Mouse (Mus musculus) embryonic facial prominence, embryonic 13.5 days (tissue): ENCODE measurements around the gene Pik3ca. TPM values are rescaled to one million over a fixed set of nuclear protein-coding genes. Genes with fewer than 3 reads are reported as not detected.

ENCODE experiments used
- ATAC-seq: fragments of 200-750 bp; cut with Nextera tagmentation; 2 replicates; pipeline ENCODE4 v1.8.0; 2017; ENCODE audit warnings: low read depth; ENCODE audit not compliant: insufficient number of reproducible peaks, insufficient read depth, low FRiP score, low TSS enrichment
- H3K27ac ChIP-seq: fragments of 300-500 bp; sonication (generic); 2 replicates; pipeline ENCODE4 v1.5.1; 2015; ENCODE audit warnings: moderate library complexity, mild to moderate bottlenecking, inconsistent platforms
- H3K27me3 ChIP-seq: fragments of 300-500 bp; sonication (generic); 2 replicates; pipeline ENCODE4 v1.6.1; 2015; ENCODE audit warnings: mild to moderate bottlenecking, inconsistent platforms
- H3K36me3 ChIP-seq: fragments of 300-500 bp; sonication (generic); 2 replicates; pipeline ENCODE4 v1.6.1; 2015; ENCODE audit warnings: mild to moderate bottlenecking, inconsistent platforms
- H3K4me1 ChIP-seq: fragments of 300-500 bp; sonication (generic); 2 replicates; pipeline ENCODE4 v1.6.1; 2015; ENCODE audit warnings: inconsistent platforms
- H3K4me2 ChIP-seq: fragments of 300-500 bp; sonication (generic); 2 replicates; pipeline ENCODE4 v1.6.1; 2015; ENCODE audit warnings: moderate library complexity, mild to moderate bottlenecking, inconsistent platforms
- H3K4me3 ChIP-seq: fragments of 300-500 bp; sonication (generic); 2 replicates; pipeline ENCODE4 v1.5.1; 2015; ENCODE audit warnings: mild to moderate bottlenecking, inconsistent platforms
- H3K9ac ChIP-seq: fragments of 300-500 bp; sonication (generic); 2 replicates; pipeline ENCODE4 v1.6.1; 2015; ENCODE audit warnings: mild to moderate bottlenecking, inconsistent platforms
- H3K9me3 ChIP-seq: fragments of 300-500 bp; sonication (generic); 2 replicates; pipeline ENCODE4 v1.6.1; 2016; ENCODE audit warnings: inconsistent platforms
- WGBS: fragments of 180-500 bp; shearing (Covaris S2); methylation state at CpG from one replicate; pipeline ENCODE4 v1.1.7; 2015; ENCODE audit warnings: mixed read lengths; 5-methylcytosine and 5-hydroxymethylcytosine counted together
- polyA plus RNA-seq: library from polyadenylated mRNA; unstranded; fragments of >200 nt; fragmentation: Nextera tagmentation; extraction: Ambion mirVana; gene quantifications from 2 replicates; pipeline ENCODE4 v1.2.1, GENCODE M21; 2015

The Pik3ca gene
- 12.8 and 13.9 TPM in 2 replicates for polyA plus RNA-seq

GRCm38 (mm10) chr3:32397461-32398174 is at the start of gene Pik3ca:
TSS of gene Pik3ca (plus strand) at chr3:32397671.
- peak within 1 kb of the TSS; percentile 97 for H3K27ac ChIP-seq
- no peaks in the 10 kb centered on the region for H3K9me3 ChIP-seq
- peak within 1 kb of the TSS; percentile 93 for H3K4me3 ChIP-seq
- peak; percentile 62 for ATAC-seq
- H3K4me2 ChIP-seq = peak within 1 kb of the TSS; percentile 69
- peaks cover 23% of the 10 kb centered on the region for H3K4me1 ChIP-seq
- under 1% methylated on average over 34 of the region's 65 CpGs for WGBS
- peak within 1 kb of the TSS; percentile 96 for H3K9ac ChIP-seq
- no peaks in the 10 kb centered on the region for H3K27me3 ChIP-seq
- no peaks in the 10 kb centered on the region for H3K36me3 ChIP-seq

DNA sequence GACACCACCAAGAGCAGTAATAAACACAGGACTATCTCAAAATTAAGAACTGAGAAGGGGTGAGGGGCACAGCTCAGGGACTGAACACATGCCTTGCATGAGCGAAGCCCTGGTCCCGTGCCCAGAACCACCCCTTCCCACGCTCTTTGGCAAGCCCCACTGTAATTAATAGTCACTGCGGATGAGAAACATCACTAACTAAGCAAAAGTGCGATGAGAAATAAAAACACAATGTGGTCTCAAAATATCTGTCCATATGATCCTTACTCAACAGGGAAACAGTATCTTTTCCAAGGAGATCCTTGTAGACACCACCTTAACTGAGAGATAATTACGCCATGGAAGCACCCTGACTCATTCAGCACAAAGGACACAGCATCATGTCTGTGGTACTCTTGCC is 49.6 kb upstream of the Pik3ca start:
- Histone ChIP-seq H3K4me3 (no peak overlapping the region), H3K27me3 (no peaks in the 10 kb centered on the region), H3K4me1 (no peaks in the 10 kb centered on the region), H3K9ac (no peak overlapping the region), H3K4me2 (no peak overlapping the region), H3K27ac (no peak overlapping the region), H3K36me3 (peaks cover 13% of the 10 kb centered on the region), H3K9me3 (no peaks in the 10 kb centered on the region)
- ATAC-seq = no peak
- 93% methylated on average over 6 of the region's 6 CpGs for WGBS

- H3K27ac ChIP-seq = no peak overlapping the region
- H3K4me2 ChIP-seq = no peak overlapping the region
- no peaks in the 10 kb centered on the region for H3K36me3 ChIP-seq
- ATAC-seq = no peak
- no peak overlapping the region for H3K9ac ChIP-seq
- no peak overlapping the region for H3K4me3 ChIP-seq
- 43% methylated on average over 6 of the region's 6 CpGs for whole genome bisulfite sequencing
- H3K4me1 ChIP-seq = peaks cover 12% of the 10 kb centered on the region; the same call in 1 of the 2 replicates
- peaks cover 1% of the 10 kb centered on the region; the same call in 1 of the 2 replicates for H3K27me3 ChIP-seq
- H3K9me3 ChIP-seq = no peaks in the 10 kb centered on the region
These were observed 36.2 kb upstream of the Pik3ca start for GRCm38 (mm10) chr3:32361221-32361620.

GRCm38 (mm10) chr3:32364195-32364594 is 33.3 kb upstream of the Pik3ca start:
- Histone ChIP-seq H3K27me3 (peaks cover 8% of the 10 kb centered on the region; the same call in 1 of the 2 replicates), H3K9ac (peak overlapping the region; percentile 58; the same call in 1 of the 2 replicates), H3K4me2 (peak overlapping the region; percentile 85), H3K36me3 (no peaks in the 10 kb centered on the region), H3K4me3 (no peak overlapping the region), H3K27ac (no peak overlapping the region), H3K9me3 (no peaks in the 10 kb centered on the region), H3K4me1 (peaks cover 18% of the 10 kb centered on the region; the same call in 1 of the 2 replicates)
- 42% methylated on average over 4 of the region's 4 CpGs for WGBS
- ATAC-seq = no peak

DNA sequence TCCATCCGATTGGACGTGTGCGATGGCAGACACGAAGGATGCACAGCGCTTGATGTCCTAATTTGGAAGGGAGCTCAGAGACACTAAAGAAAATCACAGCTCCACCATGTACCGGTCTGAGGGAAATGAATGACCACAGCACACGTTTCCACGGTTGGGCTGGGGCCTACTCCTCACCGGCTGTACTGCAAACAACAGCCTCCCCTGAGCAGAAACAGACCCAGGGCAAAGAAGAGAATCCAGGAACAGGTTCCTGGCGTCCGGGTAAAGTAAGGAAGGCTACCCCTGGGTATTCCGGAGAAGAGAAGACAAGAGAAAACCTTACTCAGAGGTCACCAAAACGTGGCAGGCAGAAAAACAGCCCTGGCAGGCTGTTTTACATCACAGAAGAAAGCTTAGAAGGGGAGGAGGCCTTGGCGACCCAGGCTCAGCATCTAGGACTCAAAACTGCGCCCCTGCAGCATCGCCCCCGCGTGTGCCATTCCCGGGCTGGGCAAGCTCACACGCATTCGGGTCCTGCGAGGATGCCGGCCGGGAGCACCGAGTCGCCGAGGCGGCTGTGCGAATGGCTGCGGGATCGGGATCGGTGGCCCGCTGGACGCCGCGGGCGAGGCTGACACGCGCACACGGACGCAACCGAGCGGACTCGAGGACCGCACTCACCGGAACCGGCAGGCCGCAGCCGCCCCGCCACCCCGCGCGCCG is 32.5 kb upstream of the Pik3ca start:
- ATAC-seq = 0 out of 2 replicates have a peak, but pooled peaks have one; percentile 39

DNA sequence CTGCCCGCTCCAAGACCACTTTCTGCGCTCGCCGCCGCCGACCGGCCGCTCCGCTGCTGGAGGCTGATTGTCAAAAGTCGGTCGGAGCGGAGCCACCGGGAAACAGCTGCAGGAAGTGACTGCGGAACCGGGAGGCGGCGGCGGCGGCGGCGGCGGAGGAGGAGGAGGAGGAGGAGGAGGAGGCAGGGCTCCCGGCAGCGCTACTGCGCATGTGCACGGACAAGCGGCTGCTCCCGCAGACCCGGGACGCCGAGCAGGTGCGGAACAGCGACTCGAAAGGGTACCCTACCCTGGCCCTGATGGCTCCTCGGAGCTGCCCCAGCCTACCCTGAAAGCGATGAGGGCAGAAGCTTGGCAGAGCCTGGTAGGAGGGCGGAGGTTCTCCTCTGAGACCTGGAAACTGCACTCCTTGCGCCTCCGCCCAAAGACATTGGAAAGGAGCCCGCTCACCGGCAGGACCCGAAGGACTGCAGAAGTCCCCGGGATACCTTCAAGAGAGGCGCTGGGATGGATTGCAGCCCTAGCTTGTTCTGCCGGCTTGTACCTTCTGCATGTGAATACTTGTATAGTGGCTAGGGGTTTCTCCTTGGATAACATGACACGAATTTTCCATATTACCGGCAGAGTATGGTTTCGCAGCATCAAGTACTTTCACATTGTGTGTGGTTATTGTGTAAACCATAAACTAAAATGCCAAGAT is 31.8 kb upstream of the Pik3ca start, which contains the start of gene Zmat3:
Gene Zmat3 (minus strand): TSS at position 469 of the 700 bp plus-strand sequence.
- Histone ChIP-seq H3K4me2 (peak within 1 kb of the TSS; percentile 85), H3K36me3 (no peaks in the 10 kb centered on the region), H3K27ac (peak within 1 kb of the TSS; percentile 55), H3K4me1 (peaks cover 18% of the 10 kb centered on the region; the same call in 1 of the 2 replicates), H3K4me3 (peak within 1 kb of the TSS; percentile 87), H3K27me3 (peaks cover 8% of the 10 kb centered on the region; the same call in 1 of the 2 replicates), H3K9me3 (no peaks in the 10 kb centered on the region), H3K9ac (peak within 1 kb of the TSS; percentile 86)
- 2% methylated on average over 38 of the region's 48 CpGs for WGBS
- ATAC-seq = peak; percentile 34; the same call in 1 of the 2 replicates

More for the DNA sequence above, 32.5 kb upstream of the Pik3ca start:
- Histone ChIP-seq H3K4me3 (peak overlapping the region; percentile 87), H3K27ac (peak overlapping the region; percentile 48), H3K4me2 (peak overlapping the region; percentile 85), H3K9ac (peak overlapping the region; percentile 86), H3K27me3 (peaks cover 8% of the 10 kb centered on the region; the same call in 1 of the 2 replicates), H3K4me1 (peaks cover 18% of the 10 kb centered on the region; the same call in 1 of the 2 replicates), H3K36me3 (no peaks in the 10 kb centered on the region), H3K9me3 (no peaks in the 10 kb centered on the region)
- under 1% methylated on average over 45 of the region's 54 CpGs for WGBS

GRCm38 (mm10) chr3:32366246-32366734 is 31.2 kb upstream of the Pik3ca start:
- Histone ChIP-seq H3K27me3 (peaks cover 8% of the 10 kb centered on the region; the same call in 1 of the 2 replicates), H3K4me1 (peaks cover 13% of the 10 kb centered on the region; the same call in 1 of the 2 replicates), H3K4me3 (peak overlapping the region; percentile 87), H3K36me3 (no peaks in the 10 kb centered on the region), H3K27ac (no peak overlapping the region), H3K9me3 (no peaks in the 10 kb centered on the region), H3K9ac (peak overlapping the region; percentile 86; the same call in 1 of the 2 replicates), H3K4me2 (peak overlapping the region; percentile 85)
- 70% methylated on average over 17 of the region's 17 CpGs for WGBS
- ATAC-seq = 0 out of 2 replicates have a peak, but pooled peaks have one; percentile 18

DNA sequence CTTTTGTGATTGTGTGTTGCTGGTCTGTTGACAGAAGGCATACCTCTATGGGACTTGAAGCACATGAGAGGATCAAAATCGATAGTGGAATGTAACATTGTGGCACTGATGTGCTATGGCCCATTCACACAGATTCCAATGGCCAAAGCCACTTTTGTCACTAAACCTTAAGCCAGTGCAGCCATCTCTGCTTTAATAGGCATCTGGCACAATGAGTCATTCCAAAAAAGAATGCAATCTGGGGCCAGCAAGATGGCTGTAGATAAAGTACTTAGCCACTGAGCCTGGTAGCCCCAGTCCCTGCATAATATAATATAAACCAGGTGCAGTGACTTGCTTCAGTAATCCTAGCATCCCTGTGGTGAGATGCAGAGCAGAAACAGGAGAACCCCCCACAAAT is 30.0 kb upstream of the Pik3ca start:
- H3K4me3 ChIP-seq = no peak overlapping the region
- no peak for ATAC-seq
- no peaks in the 10 kb centered on the region for H3K36me3 ChIP-seq
- no peak overlapping the region for H3K4me2 ChIP-seq
- peaks cover 13% of the 10 kb centered on the region; the same call in 1 of the 2 replicates for H3K4me1 ChIP-seq
- WGBS = 82% methylated on average over 1 of the region's 1 CpGs
- H3K9ac ChIP-seq = no peak overlapping the region
- no peak overlapping the region for H3K27ac ChIP-seq
- no peaks in the 10 kb centered on the region for H3K9me3 ChIP-seq
- peaks cover 8% of the 10 kb centered on the region; the same call in 1 of the 2 replicates for H3K27me3 ChIP-seq

DNA sequence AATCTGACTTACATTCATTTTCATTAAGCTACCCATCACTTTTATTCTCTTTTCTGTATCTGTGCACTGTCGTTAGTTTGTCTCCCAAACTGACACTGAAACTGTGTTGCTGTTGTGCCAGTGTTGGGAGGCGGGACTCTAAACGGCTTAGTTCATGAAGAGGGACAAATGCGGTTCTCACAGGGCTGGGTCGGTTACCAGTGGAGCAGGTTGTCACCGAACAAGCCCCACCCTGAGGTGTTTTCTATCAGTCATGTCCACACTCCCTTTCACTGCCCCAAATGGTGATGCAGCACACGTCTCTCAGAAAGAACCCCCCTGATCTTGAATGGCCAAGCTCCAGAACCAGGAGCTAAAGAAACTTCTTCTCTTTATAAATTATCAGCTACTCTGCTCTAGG is 25.5 kb upstream of the Pik3ca start:
- Histone ChIP-seq H3K9ac (no peak overlapping the region), H3K36me3 (no peaks in the 10 kb centered on the region), H3K27ac (no peak overlapping the region), H3K4me1 (0 out of 2 replicates have a peak, but pooled peaks cover 6% of the 10 kb centered on the region), H3K27me3 (no peaks in the 10 kb centered on the region), H3K9me3 (no peaks in the 10 kb centered on the region), H3K4me2 (no peak overlapping the region), H3K4me3 (no peak overlapping the region)
- ATAC-seq = no peak
- 69% methylated on average over 7 of the region's 7 CpGs for WGBS

GRCm38 (mm10) chr3:32372470-32372869 is 25.0 kb upstream of the Pik3ca start:
- Histone ChIP-seq H3K4me3 (no peak overlapping the region), H3K9ac (no peak overlapping the region), H3K9me3 (no peaks in the 10 kb centered on the region), H3K36me3 (no peaks in the 10 kb centered on the region), H3K27ac (no peak overlapping the region), H3K4me2 (no peak overlapping the region), H3K4me1 (0 out of 2 replicates have a peak, but pooled peaks cover 5% of the 10 kb centered on the region), H3K27me3 (no peaks in the 10 kb centered on the region)
- ATAC-seq = no peak
- 80% methylated on average over 8 of the region's 8 CpGs for WGBS

DNA sequence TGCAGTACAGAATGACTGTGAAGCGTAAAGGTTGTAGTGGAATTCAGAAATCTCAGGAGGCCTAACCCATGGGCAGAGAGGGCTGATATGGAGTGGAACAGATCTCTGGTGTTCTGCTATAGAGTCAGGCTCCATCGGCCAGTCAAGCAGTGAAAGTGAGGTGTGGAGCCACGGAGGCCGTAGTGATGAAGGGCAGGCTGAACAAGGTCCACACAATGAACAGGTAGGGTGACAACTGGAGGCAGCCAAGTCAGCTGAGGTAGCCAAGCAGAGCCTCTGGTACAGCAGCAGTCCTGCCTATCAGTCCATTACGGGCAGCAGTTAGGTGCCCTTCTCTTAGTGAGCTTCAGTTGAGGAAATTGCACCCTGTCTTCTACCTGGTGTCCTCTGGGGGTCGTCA is 24.2 kb upstream of the Pik3ca start:
- Histone ChIP-seq H3K9ac (no peak overlapping the region), H3K4me3 (no peak overlapping the region), H3K36me3 (no peaks in the 10 kb centered on the region), H3K4me2 (no peak overlapping the region), H3K27ac (no peak overlapping the region), H3K4me1 (no peaks in the 10 kb centered on the region), H3K9me3 (no peaks in the 10 kb centered on the region), H3K27me3 (no peaks in the 10 kb centered on the region)
- ATAC-seq = no peak
- whole genome bisulfite sequencing = 84% methylated on average over 6 of the region's 6 CpGs
